Mouse (Mus musculus): Measurements from ENCODE around the gene Arf5.

DNA sequence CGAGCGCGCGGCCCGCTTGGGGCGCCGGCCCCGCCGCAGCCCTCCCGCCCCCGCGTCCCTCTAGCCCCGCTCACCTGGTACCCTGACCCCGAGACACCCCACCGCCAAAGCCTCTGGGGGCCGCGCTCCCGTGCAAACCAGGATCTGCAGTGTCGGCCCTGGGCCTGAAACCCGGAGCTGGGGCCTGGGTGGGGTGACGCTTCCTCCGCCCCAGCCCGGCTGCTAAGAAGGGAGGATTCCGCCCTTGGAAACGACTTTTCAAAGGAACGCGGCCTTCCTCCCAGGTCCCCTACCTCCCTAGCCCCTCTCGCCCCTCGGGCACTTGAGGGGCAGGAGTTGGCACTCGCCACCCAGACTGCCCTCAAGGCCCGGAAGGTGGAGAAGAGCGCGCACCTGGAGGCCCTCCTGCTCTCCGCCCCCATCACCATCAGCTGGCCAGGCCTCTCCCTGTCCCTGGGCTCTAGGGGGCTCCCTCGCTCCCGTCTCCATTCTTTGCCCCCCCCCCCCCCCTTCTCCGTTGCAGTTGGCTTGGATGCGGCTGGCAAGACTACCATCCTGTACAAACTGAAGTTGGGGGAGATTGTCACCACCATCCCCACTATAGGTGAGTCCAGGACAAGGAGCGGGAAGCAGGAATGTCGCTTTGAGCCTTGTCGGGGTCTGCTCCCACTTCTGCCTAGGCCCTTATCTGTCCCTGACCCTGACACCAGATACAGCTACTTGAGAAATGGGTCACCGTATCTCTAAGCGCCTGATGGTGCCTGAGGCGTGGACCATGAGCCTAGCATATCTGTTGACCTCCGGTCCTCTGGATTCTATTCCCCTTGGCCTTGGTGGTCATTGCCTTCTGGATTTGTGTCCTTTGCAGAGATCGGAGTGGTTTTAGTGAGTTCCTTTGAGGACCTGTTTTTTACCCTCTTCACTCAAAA is 671 bp downstream of the Arf5 start:
- TF ChIP-seq CTCF (IDR thresholded peaks at IDR 0.05) (peak; percentile 34; the same call in 1 of the 2 replicates), POLR2A (IDR thresholded peaks at IDR 0.05; ENCODE audit: insufficient read depth, low read depth, low read length) (no peak), EP300 (IDR thresholded peaks at IDR 0.05; ENCODE audit: insufficient read depth, low read depth, low read length) (no peak)
